9 mouse cellular contexts compared by ENCODE assay signal in the genomic region with DNA sequence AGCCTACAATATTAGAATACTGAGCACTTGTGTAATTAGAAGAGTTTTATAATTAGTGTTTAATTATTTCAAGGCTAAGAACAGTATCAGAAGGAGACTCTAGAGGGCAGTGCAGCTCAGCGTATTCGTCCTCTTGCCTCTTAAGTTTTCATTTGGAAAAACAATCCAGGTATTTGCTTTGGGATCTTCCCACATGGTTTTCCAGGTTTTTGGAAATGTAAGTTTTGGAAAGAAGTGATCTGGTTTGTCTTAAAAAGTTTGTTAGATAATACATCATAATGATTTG.
A peak's percentile ranks its signal among the peaks of the same experiment; 100 is the strongest.
DNase-seq lines count a peak whose midpoint lies in the region; ATAC-seq and TF ChIP-seq lines count a peak whose summit lies in the region.
"Had no signal": no experiment of that assay in that cellular context is flagged by ENCODE, and none has a peak within 500 bp of the region (broad histone marks: within the 10 kb centered on the region; RNA-seq: fewer than 3 reads in every experiment).

No protein-coding gene starts in this region.

- H3K4me3 ChIP-seq in lung, postnatal 0 days (ENCODE audit: low read depth, low read length) = no peak overlapping the region
- no peak overlapping the region for H3K4me3 ChIP-seq in lung, adult 2 months (replicated peaks; ENCODE audit: extremely low read depth, low read depth, low read length)

- H3K27ac ChIP-seq in lung, postnatal 0 days (ENCODE audit: low read length) = no peak overlapping the region

- no peak overlapping the region for H3K4me2 ChIP-seq in lung, postnatal 0 days (replicated peaks; ENCODE audit: low read depth, low read length)

- WGBS in lung, postnatal 0 days = 8% methylated on average over 2 of the region's 2 CpGs
- WGBS in lung, adult 2 months = 12% methylated on average over 2 of the region's 2 CpGs

- H3K27me3 ChIP-seq in lung, postnatal 0 days (replicated peaks; ENCODE audit: insufficient read depth, low read length) = no peaks in the 10 kb centered on the region

- H3K9me3 ChIP-seq in lung, postnatal 0 days (ENCODE audit: low read length) = no peaks in the 10 kb centered on the region
- H3K9me3 ChIP-seq: G1E had no signal

- peaks cover 5% of the 10 kb centered on the region; the same call in 1 of the 2 replicates for H3K4me1 ChIP-seq in lung, postnatal 0 days (ENCODE audit: insufficient read depth, low read depth, low read length)
- H3K4me1 ChIP-seq in lung, adult 2 months (ENCODE audit: control insufficient read depth, insufficient read depth, low read length) = peaks cover 17% of the 10 kb centered on the region

- no peaks in the 10 kb centered on the region for H3K36me3 ChIP-seq in lung, postnatal 0 days (ENCODE audit: insufficient read depth, low read length)

- DNase-seq in gastrocnemius, adult 18-20 months (ENCODE audit: low spot score) = peak; percentile 18
- DNase-seq in gastrocnemius, adult 8-10 months (ENCODE audit: low spot score in 2 of 2) = no peak
- DNase-seq in lung, postnatal 0 days (ENCODE audit: low spot score) = peak; percentile 61
- DNase-seq in lung, adult 2 months = no peak
- DNase-seq in c-Kit-positive CD71-positive TER-119-negative erythroid progenitor cells, embryonic 14.5 days (ENCODE audit: low read depth) = peak; percentile 42
- DNase-seq in lung, postnatal 25 days (ENCODE audit: low spot score) = peak; percentile 31
- no peak for DNase-seq in frontal cortex, postnatal 36 days (ENCODE audit: low spot score in 2 of 2)
- DNase-seq in thymus, postnatal 10 days (ENCODE audit: low spot score in 2 of 2) = no peak

- no peak overlapping the region for H3K9ac ChIP-seq in lung, postnatal 0 days (replicated peaks; ENCODE audit: low read depth)

- no peak for TF ChIP-seq EP300 in lung, postnatal 0 days (IDR thresholded peaks at IDR 0.05)

- no peak for ATAC-seq in lung, postnatal 0 days

- TF ChIP-seq POLR2A in lung, adult 2 months (IDR thresholded peaks at IDR 0.05; ENCODE audit: borderline replicate concordance, extremely low read depth, low read depth, low read length) = no peak

- peak; percentile 82 for TF ChIP-seq CTCF in lung, postnatal 0 days (IDR thresholded peaks at IDR 0.05)
- TF ChIP-seq CTCF in lung, adult 2 months (IDR thresholded peaks at IDR 0.05; ENCODE audit: insufficient read depth, low read length) = no peak

Comparison
In these comparisons a context has a peak if more than half of its experiments do, and no peak if none do; other contexts are left out.
1. DNase-seq: peak in gastrocnemius, adult 18-20 months (single experiment), lung, postnatal 0 days (single experiment), c-Kit-positive CD71-positive TER-119-negative erythroid progenitor cells, embryonic 14.5 days (single experiment) and lung, postnatal 25 days (single experiment); none in gastrocnemius, adult 8-10 months (0 of 2), lung, adult 2 months (single experiment), frontal cortex, postnatal 36 days (0 of 2) and thymus, postnatal 10 days (0 of 2).